Mouse (Mus musculus) G1E (cell line): ENCODE results near the gene Glp2r.

Source experiments
- CTCF ChIP-seq: IDR thresholded peaks from 2 replicates; pipeline ENCODE4 v1.5.1; 2012; ENCODE audit warnings: low read depth, low read length, inconsistent platforms, mixed read lengths
- GATA1 ChIP-seq: IDR thresholded peaks from 2 replicates; pipeline ENCODE4 v1.6.1; 2012; ENCODE audit warnings: borderline replicate concordance, low read length, inconsistent platforms, mixed read lengths

DNA sequence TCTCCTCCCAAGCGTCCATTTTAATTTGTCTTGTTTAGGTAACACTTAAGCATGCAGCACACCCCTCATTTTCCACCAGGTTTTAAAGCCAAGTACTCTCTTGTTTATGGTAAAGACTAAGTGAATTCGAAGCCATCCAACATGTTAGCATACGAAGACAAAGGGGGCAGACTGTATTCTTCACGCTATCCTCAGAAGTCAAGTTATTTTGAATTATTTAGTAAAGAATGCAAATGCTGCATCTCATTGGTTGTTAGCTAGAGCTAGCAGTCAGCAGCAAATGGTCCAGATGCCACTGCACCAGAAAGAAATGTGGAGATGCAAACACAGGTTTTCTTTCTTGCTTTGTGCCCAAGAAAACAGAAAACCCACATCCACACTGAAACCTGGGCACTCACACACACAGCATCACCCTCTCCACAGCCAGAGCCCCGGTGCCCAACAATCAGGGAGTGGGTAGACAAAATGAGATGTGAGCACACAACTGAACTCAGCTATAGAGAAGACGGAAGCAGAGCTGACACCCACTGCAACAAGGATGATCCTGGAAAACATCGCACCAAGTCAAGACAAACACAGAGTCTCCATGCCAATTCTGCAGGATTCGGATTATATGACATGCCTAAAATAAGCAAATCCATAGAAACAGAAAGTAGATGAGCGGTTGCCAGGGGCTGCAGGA is 158.7 kb downstream of the Glp2r start:
- TF ChIP-seq CTCF (no peak), GATA1 (no peak)
